Mouse (Mus musculus) embryo, embryonic 10.5 days (tissue): ENCODE data around the gene 3110082I17Rik.
A peak's percentile ranks its signal among the peaks of the same experiment; 100 is the strongest.

Experiments used
- DNase-seq: peaks from one replicate; pipeline ENCODE4 v3.0.0-alpha.2; 2015; ENCODE audit warnings: low spot score

Gene 3110082I17Rik

GRCm38 (mm10) chr5:139460384-139461067 is at the start of gene 3110082I17Rik:
Gene 3110082I17Rik, minus strand, starts transcription at chr5:139460527.
- peak; percentile 98 for DNase-seq

- DNase-seq: no peak
Measured at GRCm38 (mm10) chr5:139506207-139506606, 45.9 kb upstream of the 3110082I17Rik start.

DNA sequence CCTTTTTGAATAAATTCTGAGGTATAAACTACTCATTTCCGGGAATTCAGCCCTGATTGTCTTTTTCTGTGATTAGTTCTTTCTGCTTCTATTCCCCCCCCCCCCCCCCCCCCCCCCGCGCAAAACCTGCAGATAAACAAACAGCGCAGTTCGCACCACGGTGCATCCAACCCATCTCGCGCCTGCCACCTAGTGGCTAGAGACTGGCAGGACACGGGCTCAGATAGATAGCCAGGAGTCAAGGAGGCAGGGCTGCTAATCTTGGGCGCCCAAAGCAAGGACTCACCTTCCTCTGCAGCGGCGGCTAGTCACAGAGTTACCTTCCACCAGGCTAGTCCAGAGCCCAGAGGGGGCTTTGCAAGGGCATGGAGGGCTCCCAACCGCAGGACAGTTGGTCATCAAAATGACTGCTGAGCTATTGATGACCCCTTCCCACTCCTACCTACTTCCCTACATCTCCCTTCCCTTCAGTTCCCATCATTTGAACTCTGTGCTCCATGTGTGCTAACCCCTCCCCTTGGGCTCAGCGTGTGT is 44.8 kb upstream of the 3110082I17Rik start:
- peak; percentile 83 for DNase-seq

DNA sequence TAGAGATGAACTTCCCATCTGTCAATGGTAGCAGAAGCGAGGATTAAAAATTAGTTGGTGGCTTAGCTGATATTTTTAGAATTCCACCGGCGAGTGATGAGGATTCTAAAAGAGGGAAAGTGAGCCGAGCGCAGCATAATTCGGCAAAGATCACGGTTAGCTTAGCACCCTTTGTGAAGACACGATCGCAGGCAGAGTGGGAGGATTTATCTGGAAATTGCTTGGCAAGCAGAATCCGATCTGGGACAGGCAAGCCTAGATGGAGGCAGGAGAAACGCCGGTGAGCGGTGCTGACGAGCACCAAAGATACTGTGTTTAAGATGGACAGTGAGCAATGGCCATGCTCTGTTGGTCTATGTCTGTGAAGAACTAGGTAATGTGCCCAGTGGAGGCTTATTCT is 42.0 kb upstream of the 3110082I17Rik start:
- no peak for DNase-seq

DNA sequence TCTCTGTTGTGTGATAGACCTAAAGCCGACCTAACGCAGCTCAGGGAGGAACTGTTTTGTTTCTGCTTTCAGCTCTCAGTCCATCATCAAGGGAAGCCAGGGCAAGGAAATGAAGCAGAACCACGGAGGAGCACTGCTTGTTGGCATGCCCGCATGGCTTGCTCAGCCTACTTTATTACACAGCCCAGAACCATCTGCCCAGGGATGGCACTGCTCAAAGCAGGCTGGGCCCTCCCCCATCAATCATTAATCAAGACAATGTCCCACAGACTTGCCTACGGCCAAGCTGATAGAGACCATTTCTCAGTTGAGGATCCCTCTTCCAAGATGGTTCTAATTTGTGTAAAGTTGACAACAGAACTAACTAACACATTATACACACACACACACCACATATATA is 38.5 kb upstream of the 3110082I17Rik start:
- DNase-seq: no peak

- no peak for DNase-seq
Measured at GRCm38 (mm10) chr5:139496939-139497338, 36.6 kb upstream of the 3110082I17Rik start.

GRCm38 (mm10) chr5:139495019-139495669 is 34.8 kb upstream of the 3110082I17Rik start:
- peak; percentile 33 for DNase-seq

GRCm38 (mm10) chr5:139493690-139494089 is 33.4 kb upstream of the 3110082I17Rik start:
- DNase-seq: no peak

- DNase-seq: no peak
Measured at GRCm38 (mm10) chr5:139491348-139491747, 31.0 kb upstream of the 3110082I17Rik start.

DNA sequence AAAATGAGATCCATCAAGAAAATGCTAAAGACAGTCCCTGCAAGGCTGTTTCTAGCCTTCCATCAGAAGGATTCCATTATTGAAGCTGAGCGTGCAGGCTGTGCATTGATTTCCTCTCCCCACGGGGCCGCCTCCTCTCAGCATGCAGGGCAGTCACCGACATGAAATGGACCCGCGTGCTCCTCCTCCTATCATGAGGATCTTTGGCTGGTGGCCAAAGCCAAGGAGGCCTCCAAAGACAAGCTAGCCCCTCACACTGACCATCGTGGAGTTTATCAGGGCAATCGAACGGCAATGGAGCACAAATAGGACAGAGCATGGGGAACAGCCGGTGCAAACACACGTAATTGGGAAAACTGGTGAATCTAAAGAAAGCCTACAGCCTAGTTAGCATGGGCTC is 29.8 kb upstream of the 3110082I17Rik start:
- DNase-seq: no peak

GRCm38 (mm10) chr5:139484185-139484814 is 24.0 kb upstream of the 3110082I17Rik start, which contains the start of gene Zfand2a:
Gene Zfand2a, minus strand, starts transcription at chr5:139484549.
- peak; percentile 100 for DNase-seq

- DNase-seq: no peak
Measured at GRCm38 (mm10) chr5:139483171-139483848, 23.0 kb upstream of the 3110082I17Rik start.

DNA sequence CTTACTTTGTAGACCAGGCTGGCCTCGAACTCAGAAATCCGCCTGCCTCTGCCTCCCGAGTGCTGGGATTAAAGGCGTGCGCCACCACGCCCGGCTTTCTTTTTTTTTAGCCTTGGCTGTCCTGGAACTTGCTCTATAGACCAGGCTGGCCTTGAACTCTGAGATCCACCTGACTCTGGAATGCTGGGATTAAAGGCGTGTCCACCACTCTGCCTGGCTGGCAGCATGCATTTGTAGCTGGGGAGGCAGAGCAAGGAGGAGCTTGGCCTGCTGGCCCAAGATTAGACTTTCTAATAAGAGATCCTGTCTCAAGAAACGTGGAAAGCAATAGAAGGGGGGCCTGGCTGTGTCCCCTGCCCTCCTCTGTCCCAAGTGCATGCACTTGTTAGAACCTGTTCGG is 20.1 kb upstream of the 3110082I17Rik start:
- DNase-seq: no peak

GRCm38 (mm10) chr5:139479088-139479487 is 18.8 kb upstream of the 3110082I17Rik start:
- no peak for DNase-seq

- DNase-seq: no peak
Measured at GRCm38 (mm10) chr5:139474741-139475140, 14.4 kb upstream of the 3110082I17Rik start.

DNA sequence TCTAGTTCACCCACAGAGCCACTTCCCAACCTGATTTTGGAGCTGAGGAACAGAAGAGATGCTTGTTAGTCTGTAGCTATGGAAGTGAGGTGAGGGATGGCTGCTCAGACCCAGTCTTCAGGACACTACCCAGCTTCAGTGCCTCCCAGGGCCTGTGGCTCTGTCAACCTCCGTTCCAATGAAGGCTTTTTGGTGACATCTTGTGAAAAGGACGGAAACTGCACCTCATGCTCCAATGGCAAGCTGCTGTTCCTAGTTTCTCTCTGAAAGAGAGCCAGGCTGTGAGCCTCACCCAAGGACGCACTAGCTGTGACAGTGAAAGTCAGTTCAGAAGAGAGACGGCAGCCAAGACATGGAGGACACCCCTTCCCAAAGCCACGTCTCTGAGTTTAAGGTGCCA is 7.7 kb upstream of the 3110082I17Rik start:
- peak; percentile 42 for DNase-seq

- no peak for DNase-seq
Measured at GRCm38 (mm10) chr5:139466801-139467200, 6.5 kb upstream of the 3110082I17Rik start.

DNA sequence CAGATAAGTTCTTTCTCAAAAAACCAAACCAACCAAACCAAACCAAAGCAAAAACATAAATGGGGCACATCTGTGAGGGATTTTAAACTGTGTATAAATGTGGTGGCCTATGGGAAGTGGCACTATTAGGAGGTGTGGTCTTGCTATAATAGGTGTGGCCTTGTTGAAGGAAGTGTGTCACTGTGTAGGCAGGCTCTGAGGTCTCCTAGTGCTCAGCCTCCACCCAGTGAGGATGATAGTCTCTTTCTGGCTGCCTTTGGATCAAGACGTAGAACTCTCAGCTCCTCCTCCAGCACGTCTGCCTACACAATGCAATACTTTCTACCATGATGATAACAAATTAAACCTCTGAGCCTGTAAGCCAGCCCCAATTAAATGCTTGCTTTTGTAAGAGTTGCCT is 6.0 kb upstream of the 3110082I17Rik start:
- no peak for DNase-seq

GRCm38 (mm10) chr5:139464874-139465273 is 4.5 kb upstream of the 3110082I17Rik start:
- no peak for DNase-seq

DNA sequence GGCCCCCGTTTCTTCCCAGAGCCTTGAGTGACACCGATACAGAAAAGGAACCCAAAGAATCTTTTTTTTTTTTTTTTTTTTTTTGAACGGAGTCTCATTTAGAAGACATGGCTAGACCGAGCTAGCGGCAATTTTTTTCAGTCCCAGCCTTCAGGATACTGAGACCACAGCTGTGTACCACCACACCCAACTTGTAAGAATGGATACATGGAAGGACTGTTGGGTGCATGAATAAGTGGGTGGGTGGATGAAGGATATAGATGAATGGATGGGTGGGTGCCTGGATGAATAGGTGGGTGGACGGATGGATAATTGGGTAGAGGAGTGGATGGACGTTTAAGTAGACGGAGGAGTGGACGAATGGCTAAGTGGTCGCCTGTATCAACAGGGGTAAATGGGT is 389 bp downstream of the 3110082I17Rik start:
- no peak for DNase-seq

- DNase-seq: no peak
Measured at GRCm38 (mm10) chr5:139457241-139457640, 3.1 kb downstream of the 3110082I17Rik start.

- no peak for DNase-seq
Measured at GRCm38 (mm10) chr5:139455166-139455565, 5.2 kb downstream of the 3110082I17Rik start.
